Mouse (Mus musculus) T-helper 2 cell (primary cell): ENCODE results near the gene Ptma.
"Not testable (repeated sequence)": the region's sequence is repeated elsewhere in the genome, so short reads cannot be mapped to it uniquely, and the experiment has no call there.

ENCODE experiments used
- in situ Hi-C: fragments of 300-600 bp; cut with MboI, MseI; formaldehyde crosslinking; loops from one replicate; pipeline ENCODE4 v1.15.1; 2025; ENCODE audit warnings: high pct_unique_total_duplicates

Ptma gene

DNA sequence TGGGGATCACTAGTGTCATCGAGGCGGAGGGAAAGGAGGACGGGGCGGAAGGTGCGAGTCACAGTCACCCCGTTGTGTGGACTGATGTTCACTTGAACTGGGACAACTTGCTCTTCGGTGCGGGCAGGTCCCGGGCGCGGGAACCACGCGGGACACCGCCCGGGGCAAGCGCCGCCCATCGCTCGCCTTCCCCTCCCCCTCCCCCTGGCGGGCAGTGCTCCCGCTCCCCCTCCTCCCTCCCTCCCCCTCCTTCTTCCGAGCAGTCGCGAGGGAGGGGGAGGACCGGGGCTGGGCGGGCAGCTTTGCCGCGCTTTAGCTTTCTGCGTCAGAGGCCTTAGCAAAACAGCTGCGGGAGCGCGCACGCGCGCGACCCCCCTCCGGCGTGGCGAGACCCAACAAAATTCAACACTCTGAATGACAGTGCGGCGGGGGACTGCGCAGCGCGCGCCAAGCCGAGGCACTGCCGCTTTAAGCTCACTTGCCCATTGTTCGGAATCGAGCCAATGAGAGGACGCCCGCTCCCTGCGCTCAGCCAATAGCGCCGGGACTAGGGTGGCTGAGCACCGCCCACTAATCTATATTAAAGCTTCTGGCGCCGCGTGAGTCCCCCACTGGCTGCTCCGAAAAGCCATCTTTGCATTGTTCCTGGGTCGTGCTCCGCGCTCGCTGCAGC is at the start of gene Ptma:
Gene Ptma (plus strand): TSS at position 611 of the 673 bp plus-strand sequence.
- in situ Hi-C loops = no loop called here

DNA sequence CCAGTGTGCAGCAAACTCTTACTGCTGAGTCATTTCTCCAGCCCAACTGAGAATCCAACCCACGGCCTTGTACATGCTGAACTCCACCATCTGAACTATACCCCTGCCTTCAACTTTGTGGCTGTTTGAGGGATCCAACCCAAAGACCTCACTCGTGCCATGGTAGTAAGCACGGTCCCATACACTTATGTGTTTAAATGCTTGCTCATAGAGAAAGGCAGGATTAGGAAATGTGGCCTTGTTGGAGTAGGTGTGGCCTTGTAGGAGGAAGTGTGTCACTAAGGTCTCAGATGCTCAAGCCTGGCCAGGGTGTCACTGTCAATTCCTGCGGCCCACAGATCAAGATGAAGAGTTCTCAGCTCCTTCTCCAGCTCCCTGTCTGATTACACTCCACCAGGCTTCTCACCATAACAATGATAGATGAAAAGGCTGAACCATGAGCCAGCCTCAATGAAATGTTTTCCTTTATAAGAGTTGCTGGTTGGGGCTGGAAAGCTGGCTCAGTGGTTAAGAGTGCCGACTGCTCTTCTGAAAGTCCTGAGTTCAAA is 48.7 kb upstream of the Ptma start:
- in situ Hi-C loops = loop anchor here (5.0 kb wide), 1 partner anchor 36 kb away; no protein-coding TSS in a partner anchor

DNA sequence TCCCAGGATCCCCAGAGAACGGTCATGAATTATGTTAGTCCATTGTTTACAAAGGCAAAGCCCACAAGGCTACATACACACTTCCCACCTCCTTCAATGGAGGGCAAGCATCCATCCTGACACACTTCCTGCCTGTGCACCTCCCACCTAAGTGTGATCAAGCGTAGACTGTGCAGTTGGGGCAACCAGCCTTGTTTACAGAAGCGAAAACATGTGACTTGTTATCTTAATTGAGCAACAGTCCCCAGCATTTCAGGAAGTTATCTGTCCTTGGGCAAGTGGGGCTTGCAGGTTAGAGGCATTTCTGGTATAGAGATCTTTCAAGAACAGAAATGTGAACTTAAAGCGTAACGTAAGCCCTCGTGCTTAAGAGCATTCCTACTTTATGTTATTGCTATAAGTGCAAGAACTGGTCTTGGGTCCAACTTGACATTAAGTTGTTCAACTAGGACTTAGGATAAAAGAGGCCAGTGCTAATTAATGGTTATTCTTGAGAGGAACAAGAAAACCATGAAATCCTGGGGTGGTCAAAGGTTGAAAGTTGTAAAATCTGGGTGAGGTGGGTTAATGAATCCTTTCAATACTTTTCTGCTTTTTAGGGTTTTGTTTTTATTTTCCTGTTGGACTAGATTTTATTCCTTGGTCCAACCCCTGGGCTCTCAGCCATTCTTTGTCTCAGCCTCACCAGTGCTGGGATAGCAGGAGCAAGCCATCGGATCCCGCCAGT is 47.3 kb upstream of the Ptma start:
- in situ Hi-C loops = loop anchor here (5.0 kb wide), 1 partner anchor 37 kb away; no protein-coding TSS in a partner anchor

DNA sequence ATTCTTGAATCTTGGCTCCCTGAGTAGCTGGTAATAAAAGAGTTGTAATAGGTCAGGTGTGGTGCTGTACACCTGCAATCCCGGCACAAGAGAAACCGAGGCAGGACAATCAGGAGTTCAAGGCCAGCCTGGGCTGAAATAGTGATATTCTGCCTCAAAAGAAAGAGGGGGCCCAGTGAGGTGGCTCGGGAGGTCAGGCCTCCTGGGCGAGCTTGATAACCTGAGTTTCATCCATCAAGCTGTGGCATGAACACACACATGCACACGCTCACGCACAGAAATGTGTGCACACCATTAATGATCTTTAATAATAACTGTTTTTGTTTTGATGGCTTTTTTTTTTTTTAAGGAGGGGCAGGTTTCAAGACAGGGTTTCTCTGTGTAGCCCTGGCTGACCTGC is 46.2 kb upstream of the Ptma start:
- in situ Hi-C loops = no loop called here

DNA sequence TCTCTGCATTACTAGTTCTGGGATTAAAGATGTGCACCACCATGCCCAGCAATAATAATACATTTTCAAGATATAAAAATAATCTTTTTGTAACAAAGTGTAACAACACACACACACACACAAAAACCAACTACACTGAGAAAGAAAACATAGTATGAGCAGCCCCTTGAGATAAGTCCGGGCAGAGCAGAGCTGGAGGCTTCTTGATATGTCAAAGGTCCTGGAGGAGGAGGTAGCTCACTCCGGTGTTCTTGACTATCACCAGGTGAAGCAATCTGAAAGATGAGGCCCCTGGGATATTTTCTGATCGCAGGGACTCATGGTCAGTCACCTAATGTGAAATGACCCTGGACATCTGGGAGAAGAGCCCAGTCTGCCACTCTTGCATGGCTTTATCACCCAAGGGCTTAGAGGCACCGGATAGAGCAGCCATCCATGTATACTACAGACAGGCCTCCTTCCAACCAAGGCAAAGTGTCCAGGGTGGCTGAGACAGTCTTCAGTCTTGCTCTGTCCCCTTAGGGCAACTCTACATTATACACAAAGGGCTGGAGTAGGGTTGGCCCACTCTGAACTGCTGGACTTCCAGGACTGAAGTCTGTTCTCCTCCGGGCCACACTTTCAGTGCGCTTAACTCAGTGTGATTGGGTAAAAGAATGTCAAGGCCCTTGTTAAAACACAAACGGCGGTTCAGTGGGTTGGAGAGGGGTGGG is 45.6 kb upstream of the Ptma start:
- in situ Hi-C loops = no loop called here

DNA sequence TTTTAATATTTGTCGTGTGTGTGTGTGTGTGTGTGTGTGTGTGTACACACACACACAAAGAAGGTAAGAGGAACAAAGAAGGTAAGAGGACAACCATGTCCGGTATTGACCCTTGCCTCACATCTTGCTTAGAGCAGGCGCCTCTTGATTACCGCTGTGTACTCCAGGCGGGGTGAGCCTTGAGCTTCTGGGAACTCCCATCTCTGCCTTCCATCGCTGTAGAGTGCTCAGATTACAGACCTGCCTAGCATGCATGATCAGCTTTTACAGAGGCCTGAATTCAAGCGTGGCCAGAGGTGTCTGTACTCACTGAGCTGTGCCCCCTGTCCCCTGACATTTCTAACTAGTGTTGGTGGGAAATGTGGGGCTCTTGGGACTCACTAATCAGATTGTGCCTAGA is 45.1 kb upstream of the Ptma start:
- in situ Hi-C loops = no loop called here

DNA sequence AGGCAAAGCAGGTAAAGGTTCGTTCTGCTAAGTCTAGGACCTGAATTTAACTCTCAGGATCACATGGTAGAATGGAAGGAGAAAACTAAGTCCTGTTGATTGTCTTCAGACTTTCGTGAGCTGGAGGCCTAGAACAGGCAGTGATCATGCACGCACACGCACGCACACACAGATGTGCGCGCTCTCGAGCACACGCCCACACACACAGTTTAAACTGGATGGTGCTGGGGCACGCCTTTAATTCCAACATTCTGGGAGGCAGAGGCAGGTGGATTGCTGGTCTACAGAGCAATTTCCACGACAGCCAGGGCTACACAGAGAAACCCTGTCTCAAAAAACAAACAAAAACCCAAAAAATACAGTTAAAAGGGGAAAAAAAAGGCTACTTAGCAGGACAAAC is 44.2 kb upstream of the Ptma start:
- in situ Hi-C loops = no loop called here

DNA sequence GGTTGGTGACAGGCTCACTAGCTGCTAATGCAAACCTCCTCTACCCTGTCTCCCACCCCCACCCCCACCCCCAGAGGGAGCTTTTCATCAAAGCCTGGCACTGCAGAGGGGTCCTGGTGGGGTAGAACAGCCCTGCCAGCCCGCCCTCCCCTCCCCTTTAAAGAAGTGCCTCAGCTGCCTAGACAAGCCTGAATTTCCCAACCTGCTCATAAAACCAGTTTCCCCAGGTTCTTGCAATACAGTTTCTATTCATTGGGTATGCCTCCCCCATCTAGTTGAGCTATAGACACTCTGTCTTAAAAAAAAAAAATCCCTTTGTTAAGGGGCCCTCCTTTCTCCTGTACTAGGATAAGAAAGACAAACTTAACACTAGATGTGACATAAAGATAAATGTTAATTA is 43.8 kb upstream of the Ptma start:
- in situ Hi-C loops = no loop called here

DNA sequence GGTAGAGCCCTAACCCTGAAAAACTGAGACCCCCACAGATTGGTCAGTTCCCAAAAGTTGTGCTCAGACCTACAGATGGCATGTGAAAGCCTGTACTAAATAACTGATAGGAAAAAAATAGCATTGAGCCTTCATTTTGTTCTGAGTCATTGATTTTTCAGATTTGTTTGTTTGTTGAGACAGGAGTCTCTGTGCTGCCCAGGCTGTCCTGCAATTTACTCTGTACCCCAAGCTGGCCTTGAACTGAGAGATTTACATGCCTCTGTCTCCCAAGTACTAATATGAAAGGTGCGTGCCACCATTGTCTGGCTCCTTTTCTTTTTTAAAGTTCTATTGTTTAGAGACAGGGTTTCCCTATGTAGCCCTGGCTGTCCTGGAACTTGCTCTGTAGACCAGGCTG is 41.2 kb upstream of the Ptma start:
- in situ Hi-C loops = no loop called here

DNA sequence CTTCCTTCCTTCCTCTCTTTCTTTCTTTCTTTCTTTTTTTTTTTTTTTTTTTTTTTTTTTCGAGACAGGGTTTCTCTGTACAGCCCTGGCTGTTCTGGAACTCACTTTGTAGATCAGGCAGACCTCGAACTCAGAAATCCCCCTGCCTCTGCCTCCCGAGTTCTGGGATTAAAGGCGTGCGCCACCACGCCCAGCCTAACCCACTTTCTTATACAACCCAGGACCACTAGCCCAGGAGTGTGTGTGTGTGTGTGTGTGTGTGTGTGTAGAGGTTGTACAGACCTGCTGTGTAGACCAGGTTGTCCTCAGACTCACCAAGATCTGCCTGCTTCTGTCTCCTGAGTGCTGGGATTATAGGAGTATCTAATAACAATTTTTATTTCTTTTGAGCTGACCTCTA is 40.7 kb upstream of the Ptma start:
- in situ Hi-C loops = not testable (repeated sequence)

DNA sequence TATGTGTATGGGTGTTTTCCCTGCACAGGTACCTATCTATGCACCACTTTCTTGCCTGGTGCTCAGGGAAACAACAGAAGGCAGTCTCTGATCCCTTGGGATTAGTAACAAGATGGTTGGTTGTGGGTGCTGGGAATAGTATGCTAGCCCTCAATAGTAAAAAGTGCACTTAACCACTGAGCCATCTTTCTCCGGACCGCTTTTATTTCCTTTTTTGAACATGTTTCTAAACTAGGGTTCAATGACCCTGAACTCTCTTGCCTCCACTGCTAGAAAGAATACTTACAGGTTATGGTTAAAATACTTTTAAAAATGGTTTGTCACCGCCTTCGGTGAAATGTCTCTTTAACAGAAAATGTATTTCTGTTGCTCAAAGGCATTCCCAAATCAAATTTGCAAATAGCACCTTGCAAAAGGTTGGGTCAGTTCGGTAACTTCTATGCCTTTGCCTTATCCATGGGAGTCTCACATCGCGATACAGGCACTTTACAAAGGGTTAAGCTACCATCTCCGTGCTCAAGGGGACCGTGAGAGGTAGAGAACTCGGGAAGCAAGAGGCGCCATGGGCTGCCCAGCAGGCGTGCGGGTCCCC is 39.7 kb upstream of the Ptma start:
- in situ Hi-C loops = no loop called here

DNA sequence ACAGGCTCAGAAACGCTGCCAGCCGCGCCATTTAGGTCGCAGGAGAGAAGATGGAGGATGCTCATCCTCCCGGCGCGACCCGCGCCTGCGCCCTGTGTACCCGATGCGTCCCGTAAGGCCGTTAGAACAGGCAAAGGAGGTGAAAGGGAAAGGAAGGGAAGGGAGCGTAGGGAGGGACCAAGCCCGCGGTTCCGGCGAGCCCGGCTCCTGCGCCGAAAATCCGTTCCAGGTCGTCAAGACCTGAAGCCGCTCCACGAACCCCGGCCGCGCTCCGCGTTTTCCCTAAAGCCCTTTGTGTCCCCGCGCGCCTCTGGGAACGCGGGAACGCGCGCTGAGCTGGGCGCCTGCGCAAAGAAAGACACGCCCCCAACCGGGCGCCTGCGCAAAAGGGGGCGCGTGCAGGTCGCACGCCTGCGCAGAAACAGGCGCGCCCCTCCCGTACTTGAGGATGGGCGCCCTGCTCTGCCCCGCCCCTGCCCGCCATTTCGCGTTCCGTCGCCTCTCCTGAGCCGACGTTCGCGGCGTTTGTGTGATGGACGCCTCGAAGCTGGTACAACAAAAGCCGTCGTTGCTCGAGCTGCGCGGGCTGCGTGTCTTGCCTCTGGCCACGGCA is 39.1 kb upstream of the Ptma start:
- in situ Hi-C loops = no loop called here

DNA sequence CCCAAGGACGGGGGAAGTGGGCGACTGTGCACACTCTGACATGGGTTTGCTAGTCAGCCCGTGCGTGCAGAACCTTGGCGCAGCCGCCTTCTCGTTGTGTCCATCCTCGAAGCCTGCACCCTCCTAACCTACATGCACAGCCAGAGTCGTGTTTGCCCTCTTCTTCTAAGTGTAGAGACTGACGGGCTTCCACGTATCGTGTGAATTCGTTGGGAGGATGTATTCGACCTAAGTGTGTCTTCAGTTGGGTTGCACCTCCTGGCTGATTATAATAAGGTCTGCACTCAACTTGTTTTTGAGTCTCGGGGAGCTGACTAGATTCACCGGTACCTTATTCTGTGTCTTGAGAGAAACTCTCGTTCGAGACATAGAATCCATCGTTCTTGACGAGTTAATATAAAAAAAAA is 38.6 kb upstream of the Ptma start:
- in situ Hi-C loops = no loop called here

DNA sequence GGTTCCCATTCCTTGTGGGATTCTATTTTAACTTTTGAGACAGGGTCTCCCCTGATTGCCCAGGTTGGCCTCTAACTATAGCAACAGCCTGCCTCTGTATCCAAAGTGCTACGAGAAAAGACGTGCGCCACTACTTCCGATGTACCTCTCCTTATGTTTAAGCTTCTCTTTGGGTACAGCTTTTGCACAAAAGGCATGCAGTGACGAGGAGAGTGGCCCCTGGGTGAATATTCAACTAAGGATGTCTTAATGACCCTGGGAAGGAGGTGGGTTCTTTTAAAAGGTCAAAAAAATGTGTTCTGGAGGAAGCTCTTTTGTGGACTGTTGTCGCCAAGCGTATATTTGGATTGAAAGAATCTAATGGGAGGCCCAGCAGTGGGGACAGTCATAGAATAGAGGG is 38.2 kb upstream of the Ptma start:
- in situ Hi-C loops = no loop called here

DNA sequence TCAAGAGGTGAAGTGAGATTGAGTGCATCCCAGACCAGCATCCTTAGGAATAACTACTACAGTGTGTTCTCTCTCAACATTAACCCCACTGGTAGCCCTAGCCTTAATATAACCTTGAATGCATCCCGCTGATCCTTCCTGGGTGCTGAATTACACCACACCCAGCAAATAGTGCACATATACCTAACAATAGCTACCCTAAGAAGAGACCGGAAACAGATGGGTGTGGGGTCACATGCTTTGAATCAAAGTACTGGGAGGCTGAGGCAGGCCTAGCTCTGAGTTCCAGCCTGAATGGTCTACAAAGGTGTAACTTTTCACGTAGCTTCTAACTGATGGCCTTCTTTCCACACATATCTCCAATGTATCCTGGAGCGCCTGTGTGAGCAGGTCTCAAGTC is 37.8 kb upstream of the Ptma start:
- in situ Hi-C loops = no loop called here

DNA sequence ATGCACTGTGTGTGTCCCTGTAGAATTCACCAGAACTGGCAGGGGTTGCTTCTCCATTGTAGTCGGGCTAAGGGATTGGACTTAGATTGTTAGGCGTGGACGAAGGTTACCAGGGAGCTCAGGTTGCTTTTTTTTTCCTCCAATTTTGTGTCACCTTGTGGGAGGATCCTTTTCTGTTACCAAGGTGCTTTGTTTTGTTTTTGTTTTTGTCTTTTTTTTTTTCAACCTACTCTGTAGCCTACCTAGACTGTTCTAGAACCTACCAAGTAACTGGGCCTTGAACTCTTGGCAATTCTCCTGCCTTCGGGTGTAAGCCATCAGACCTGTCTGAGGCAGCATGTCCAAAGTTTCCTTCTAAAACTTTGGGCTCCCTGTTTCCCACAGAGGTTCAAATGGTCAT is 36.6 kb upstream of the Ptma start:
- in situ Hi-C loops = loop anchor here (5.0 to 10.0 kb wide), 2 partner anchors 52 to 125 kb away; no protein-coding TSS in a partner anchor

DNA sequence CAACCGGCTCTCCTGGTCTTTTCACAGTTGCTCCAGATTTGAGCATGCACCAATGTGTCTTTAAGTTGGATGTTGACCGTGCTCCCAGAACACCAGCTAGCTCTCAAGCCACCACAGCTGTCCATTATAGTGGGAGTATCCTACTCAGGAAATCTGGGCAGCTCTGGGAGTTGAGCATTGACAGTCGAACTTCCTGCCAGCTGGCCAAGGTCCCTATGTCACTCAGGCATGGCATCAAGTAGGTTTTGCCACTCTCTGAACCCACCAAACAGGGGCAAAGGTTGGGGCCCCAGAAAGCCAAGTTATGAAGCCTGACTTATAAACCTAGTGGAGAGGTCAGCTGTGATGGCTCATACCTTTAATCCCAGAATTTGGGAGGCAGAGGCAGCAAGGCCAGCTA is 35.8 kb upstream of the Ptma start:
- in situ Hi-C loops = loop anchor here (5.0 to 10.0 kb wide), 2 partner anchors 52 to 126 kb away; no protein-coding TSS in a partner anchor

DNA sequence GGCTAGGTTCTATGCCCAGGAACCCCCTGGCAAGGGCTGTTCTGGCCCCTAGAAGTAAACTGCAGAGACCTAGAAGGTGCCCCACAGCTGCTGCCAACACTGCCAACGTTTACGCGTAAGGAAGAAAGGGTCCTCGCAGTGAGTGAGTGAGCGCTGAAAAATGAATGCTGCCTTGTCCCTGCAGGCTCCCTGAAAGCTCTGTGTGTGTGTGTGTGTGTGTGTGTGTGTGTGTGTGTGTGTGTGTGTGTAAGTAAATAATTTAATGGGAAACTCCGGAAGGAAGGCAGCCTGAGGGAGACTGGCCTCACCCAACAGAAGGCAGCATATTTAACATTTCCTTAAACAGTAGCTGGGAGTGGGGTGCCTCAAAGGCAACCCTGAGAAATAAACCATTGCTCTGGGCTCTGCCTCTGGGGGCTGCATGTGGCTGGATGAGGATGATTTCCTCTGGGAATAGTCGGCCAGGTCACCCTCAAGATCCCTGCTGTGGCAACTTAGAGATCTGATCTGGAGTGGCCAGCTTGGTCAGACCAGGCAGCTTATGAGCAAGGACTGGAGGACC is 34.9 kb upstream of the Ptma start:
- in situ Hi-C loops = loop anchor here (5.0 to 10.0 kb wide), 2 partner anchors 51 to 127 kb away; no protein-coding TSS in a partner anchor

DNA sequence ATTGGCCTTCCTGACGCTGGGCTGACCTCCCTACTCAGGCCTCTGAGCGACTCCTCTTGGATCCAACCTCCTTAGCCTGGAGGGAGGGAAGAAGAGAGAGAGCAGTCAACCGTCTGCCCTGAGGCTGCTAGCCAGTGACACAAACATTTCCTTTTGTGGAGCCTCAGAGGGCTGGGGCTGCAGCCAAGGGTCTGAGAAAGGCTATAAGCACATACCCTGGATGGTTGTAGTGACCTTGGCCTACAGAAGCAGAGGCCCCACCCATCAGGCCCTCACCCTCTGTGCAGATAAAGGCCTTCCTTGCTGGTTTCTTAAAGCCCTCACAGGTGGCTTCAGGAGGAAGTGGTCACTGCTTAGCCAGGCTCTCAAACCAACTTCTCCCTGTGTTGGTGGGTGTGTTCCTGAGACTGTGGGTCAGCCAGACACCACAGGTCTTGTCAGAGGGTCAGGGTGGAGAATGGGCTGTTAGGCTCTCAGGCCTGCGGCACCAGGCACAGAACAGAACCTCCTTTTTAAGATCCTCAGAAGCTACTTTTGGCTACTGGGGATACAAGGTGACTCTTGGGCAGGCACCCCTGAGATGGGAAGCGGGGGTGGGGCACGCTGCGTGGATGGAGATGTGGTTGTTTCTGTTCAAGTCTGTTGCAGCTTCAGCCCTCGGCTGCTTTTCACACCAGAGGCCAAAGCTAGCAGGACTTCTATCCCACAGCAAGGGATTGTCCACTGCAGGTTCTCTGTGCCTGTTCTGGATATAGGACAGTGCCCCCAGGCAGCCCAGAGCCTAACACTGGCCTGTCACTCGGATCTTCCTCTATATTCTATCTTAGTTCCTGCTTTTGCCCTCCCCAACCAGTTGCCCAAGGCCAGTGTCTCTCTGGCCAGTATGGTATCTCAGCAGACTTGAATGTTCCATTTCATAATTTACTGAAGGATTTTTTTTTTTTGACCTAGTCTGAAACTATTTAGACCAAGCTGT is 34.1 kb upstream of the Ptma start:
- in situ Hi-C loops = loop anchor here (5.0 to 10.0 kb wide), 2 partner anchors 50 to 128 kb away; no protein-coding TSS in a partner anchor

DNA sequence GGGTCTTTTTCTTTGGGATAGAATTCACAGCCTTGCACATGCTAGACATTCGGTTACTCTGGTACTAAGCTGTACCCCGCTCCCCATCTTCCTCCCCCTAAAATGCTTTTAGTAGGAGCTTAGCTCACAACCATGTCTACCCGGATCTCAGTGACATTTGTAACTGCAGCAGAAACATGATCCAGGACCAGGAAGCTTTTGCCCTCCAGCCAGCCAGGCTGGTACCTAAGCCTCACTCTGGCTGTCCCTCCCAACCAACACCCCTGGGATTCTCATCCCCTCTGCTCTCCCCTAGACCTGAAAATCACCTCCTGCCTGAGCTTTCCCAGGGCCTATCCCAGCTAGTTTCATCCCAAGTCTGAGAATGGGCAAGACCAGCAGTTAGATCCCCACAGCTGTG is 32.7 kb upstream of the Ptma start:
- in situ Hi-C loops = loop anchor here (5.0 to 10.0 kb wide), 2 partner anchors 49 to 129 kb away; no protein-coding TSS in a partner anchor
